Mouse (Mus musculus): Measurements from ENCODE around the gene Fhit. TPM values are rescaled to one million over a fixed set of nuclear protein-coding genes. Genes with fewer than 3 reads are reported as not detected.

The Fhit gene
- polyA plus RNA-seq, 1 experiment: 4.2 TPM

DNA sequence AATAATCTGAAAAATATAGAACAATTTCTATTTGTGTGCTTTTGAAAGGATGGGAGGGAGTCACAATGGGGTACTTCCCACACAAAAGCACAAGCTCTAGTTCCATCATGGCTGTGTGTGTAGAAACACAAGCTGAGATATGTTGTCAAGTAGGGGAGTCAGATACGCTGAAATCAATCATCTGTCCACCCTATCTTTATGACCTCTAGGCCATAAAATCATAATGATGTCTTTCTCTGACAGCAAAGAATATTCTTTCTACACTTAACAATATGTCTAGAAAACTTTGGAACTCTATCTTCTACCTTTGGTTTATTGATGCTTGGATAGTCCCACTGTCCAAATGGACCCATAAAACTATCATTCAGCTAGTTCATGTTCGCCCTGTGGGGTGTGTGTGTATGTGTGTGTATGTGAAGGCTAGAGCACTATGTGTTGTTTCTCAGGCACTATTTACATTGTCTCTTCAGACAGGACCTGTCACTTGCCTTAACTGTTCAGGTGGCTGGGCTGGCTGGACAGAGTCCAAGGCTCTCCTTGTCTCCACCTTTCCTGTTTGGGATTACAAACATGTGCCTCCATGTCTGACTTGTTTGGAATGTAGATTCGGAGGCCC lies 592.8 kb downstream of the Fhit start:
- DNase-seq (ENCODE audit: low read depth): no peak
- no peak for TF ChIP-seq POLR2A (IDR thresholded peaks at IDR 0.05; ENCODE audit: borderline replicate concordance, extremely low read depth, insufficient read depth, insufficient read length, poor library complexity, severe bottlenecking)
- no peak for TF ChIP-seq CTCF (IDR thresholded peaks at IDR 0.05; ENCODE audit: borderline replicate concordance, extremely low read depth, insufficient read depth, insufficient read length)

DNA sequence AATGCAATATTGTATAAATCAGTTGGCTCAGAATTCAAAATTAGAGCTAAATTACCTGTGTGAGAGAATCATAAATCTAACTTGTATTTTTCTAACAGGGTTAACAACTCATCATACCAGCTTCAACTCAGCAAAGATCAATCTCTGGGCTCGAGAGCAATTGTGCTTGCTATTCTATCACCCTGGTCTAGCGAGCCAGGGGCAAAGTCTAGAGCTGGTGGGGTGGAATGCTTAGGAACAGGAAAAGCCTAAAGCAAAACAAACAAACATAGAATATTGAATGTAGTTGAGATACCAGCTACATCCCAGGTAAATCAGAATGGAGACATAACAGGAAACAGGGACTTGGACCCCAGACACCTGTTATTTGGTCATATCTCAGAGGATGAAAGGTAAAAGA lies 594.1 kb downstream of the Fhit start:
- TF ChIP-seq POLR2A (IDR thresholded peaks at IDR 0.05; ENCODE audit: borderline replicate concordance, extremely low read depth, insufficient read depth, insufficient read length, poor library complexity, severe bottlenecking) (no peak), CTCF (IDR thresholded peaks at IDR 0.05; ENCODE audit: borderline replicate concordance, extremely low read depth, insufficient read depth, insufficient read length) (no peak)
- no peak for DNase-seq (ENCODE audit: low read depth)

DNA sequence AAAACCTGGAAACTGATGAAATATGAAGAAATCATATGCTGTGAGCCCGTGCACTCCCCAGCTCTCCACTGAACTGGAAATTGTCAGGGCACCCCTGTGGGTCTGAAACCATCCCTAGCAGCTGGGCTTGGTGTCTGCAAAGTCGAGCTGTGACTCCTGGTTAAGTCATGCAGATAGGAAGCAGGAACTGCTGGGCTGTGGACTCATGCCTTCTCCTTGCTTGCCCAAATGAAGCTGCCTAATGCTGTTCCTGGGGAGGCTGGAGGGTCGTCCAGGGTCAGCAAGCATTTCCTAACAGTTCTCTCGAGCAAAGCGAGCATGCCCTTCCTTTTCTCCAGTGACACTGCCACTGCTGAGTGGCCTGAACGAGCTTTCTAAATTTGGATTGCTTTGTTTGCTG lies 607.1 kb downstream of the Fhit start:
- no peak for DNase-seq (ENCODE audit: low read depth)
- TF ChIP-seq CTCF (IDR thresholded peaks at IDR 0.05; ENCODE audit: borderline replicate concordance, extremely low read depth, insufficient read depth, insufficient read length): no peak
- TF ChIP-seq POLR2A (IDR thresholded peaks at IDR 0.05; ENCODE audit: borderline replicate concordance, extremely low read depth, insufficient read depth, insufficient read length, poor library complexity, severe bottlenecking): no peak

DNA sequence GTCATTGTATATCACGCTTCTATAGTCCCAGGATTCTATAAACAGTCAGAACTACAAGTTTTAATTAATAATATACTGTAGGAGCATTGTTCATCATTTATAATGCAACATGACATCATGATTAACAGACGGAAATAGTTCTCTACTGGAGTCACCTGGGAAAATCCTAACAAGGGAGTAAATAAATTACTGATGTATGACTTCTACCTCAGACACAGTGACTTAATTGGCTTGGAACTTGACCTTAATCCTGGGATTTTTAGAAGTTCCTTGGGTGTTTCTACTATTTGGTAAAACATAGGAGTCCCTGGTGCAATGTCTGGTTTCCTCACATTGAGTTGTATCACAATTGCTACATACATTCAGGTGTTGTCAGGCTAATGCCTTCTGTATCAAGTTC lies 613.2 kb downstream of the Fhit start:
- TF ChIP-seq POLR2A (IDR thresholded peaks at IDR 0.05; ENCODE audit: borderline replicate concordance, extremely low read depth, insufficient read depth, insufficient read length, poor library complexity, severe bottlenecking) (no peak), CTCF (IDR thresholded peaks at IDR 0.05; ENCODE audit: borderline replicate concordance, extremely low read depth, insufficient read depth, insufficient read length) (no peak)
- no peak for DNase-seq (ENCODE audit: low read depth)

DNA sequence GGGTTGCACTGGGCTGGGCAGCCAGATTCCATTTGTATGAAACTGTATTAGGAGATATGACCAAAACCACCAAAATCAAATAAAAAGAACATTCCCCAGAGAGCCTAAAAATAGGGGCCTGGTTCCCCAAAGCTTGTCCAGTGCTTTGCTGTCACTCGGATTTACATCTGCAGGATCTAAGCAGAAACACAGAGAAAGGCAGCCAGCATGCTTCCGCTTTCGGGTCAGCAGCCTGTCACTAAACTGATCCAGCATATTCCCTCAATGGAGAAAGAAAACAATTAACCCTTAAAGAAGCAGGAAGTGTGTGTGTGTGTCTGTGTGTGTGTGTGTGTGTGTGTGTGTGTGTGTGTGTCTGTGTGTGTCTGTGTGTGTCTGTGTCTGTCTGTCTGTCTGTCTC lies 615.9 kb downstream of the Fhit start:
- no peak for TF ChIP-seq CTCF (IDR thresholded peaks at IDR 0.05; ENCODE audit: borderline replicate concordance, extremely low read depth, insufficient read depth, insufficient read length)
- no peak for TF ChIP-seq POLR2A (IDR thresholded peaks at IDR 0.05; ENCODE audit: borderline replicate concordance, extremely low read depth, insufficient read depth, insufficient read length, poor library complexity, severe bottlenecking)
- DNase-seq (ENCODE audit: low read depth): peak; percentile 29

DNA sequence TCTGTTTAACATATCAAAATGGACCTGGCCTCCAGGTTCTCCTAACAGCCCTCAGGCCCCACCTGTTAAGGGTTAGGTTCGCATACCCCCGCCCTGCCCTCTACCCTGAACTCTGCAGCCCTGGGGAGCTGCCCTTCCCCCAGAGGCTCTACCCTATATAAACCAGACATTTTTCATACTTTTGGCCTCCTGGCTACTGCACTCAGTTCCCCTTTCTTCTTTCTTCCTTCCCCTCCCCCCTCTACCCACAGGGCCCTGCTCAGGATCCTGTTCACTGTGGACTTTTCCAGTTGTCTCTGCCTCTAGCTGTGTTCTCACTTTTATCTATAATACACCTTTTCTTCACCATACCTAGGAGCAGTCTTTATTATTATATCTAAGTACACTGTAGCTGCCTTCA lies 627.0 kb downstream of the Fhit start:
- DNase-seq (ENCODE audit: low read depth): no peak
- TF ChIP-seq POLR2A (IDR thresholded peaks at IDR 0.05; ENCODE audit: borderline replicate concordance, extremely low read depth, insufficient read depth, insufficient read length, poor library complexity, severe bottlenecking): no peak
- TF ChIP-seq CTCF (IDR thresholded peaks at IDR 0.05; ENCODE audit: borderline replicate concordance, extremely low read depth, insufficient read depth, insufficient read length): no peak

DNA sequence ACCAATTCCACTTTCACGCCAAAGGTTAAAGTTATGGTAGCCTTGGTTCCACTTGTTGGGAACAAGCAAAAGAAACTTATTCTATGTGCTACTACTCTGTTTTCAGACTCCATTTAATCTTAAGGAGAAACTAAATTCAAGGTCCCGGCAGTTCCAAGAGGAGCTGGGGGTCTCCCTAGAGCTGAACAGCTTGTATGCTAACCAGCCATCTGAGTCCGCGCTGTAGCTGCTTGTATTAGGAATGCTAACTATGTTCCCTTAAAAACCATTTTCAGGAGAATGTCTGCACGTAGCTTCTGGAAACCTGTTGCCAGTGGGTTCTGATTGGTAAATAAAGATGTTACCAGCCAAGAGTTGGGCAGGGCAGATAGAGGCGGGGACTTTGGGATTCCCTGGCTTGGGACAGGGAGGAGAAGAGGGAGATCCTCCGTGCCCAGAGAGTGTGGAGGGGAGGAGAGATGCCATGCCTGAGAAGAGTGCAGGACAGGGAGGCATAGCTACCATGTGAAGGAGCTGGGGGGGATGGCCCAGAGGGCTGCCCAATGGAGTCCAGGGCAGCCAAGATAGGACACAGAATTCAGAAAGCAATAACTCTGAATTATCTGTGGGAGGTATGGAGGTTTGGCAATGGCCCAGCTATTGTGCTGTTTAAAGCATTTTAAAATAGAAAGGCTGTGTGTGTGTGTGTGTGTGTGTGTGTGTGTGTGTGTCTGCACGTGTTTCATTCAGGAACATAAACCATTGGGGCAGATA lies 629.9 kb downstream of the Fhit start:
- DNase-seq (ENCODE audit: low read depth): no peak
- no peak for TF ChIP-seq CTCF (IDR thresholded peaks at IDR 0.05; ENCODE audit: borderline replicate concordance, extremely low read depth, insufficient read depth, insufficient read length)
- TF ChIP-seq POLR2A (IDR thresholded peaks at IDR 0.05; ENCODE audit: borderline replicate concordance, extremely low read depth, insufficient read depth, insufficient read length, poor library complexity, severe bottlenecking): no peak

DNA sequence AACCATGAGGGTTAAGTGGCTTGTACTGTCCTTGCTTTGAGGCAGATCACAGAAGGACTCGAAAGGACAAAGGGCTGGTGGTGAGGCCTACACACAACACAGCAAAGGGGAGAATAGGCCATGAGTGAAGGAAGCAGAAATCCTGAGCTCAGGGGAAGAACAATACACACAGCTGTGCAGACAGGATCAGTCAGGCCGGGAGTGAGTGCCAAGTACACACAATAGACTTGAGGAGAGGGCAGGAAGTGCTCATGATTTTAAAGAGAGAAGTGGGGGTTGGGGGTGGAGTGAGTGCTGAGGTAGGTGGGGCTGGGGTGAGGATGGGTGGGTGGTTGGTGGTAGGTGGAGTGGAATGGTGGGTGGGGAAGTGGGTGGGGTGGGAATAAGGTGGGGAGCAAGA lies 635.0 kb downstream of the Fhit start:
- no peak for TF ChIP-seq CTCF (IDR thresholded peaks at IDR 0.05; ENCODE audit: borderline replicate concordance, extremely low read depth, insufficient read depth, insufficient read length)
- TF ChIP-seq POLR2A (IDR thresholded peaks at IDR 0.05; ENCODE audit: borderline replicate concordance, extremely low read depth, insufficient read depth, insufficient read length, poor library complexity, severe bottlenecking): no peak
- DNase-seq (ENCODE audit: low read depth): peak; percentile 44

DNA sequence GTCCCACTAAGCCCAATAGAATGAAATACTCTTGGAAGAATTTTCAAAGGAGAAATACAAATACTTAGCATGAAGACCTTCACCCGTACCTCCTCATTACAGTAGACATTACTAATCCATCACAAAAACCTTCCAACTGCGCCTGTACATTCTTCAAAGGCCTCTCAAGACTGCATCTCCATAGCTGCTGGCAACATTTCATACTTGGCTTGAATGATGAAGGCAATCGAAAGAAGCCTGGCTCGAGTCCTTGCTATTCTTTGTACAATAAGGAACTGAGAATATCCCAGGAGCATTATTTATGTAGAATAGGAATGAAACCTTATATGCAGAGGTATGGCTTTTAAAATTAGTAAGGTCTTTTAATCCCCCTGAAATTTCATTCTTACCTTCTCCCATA lies 636.0 kb downstream of the Fhit start:
- DNase-seq (ENCODE audit: low read depth): no peak
- no peak for TF ChIP-seq CTCF (IDR thresholded peaks at IDR 0.05; ENCODE audit: borderline replicate concordance, extremely low read depth, insufficient read depth, insufficient read length)
- no peak for TF ChIP-seq POLR2A (IDR thresholded peaks at IDR 0.05; ENCODE audit: borderline replicate concordance, extremely low read depth, insufficient read depth, insufficient read length, poor library complexity, severe bottlenecking)

DNA sequence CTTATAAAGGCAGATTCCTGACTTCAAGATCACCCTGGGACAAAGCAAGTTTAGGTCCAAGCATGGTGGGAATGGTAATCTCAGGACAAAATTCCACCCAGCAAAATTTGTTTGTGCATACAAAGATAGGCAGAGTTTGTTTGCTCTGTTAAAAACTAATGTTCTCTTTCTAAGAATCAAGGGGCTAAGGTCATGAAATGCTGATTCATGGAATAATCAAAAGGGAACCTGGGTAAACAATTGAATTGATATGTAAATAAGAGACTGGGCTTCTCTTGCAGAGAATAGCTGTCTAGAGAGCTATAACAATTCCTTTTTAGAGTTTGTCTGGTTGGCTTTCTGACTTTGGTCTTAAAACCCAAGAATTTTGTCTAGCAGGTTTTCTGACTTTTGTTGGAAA lies 647.8 kb downstream of the Fhit start:
- no peak for TF ChIP-seq POLR2A (IDR thresholded peaks at IDR 0.05; ENCODE audit: borderline replicate concordance, extremely low read depth, insufficient read depth, insufficient read length, poor library complexity, severe bottlenecking)
- TF ChIP-seq CTCF (IDR thresholded peaks at IDR 0.05; ENCODE audit: borderline replicate concordance, extremely low read depth, insufficient read depth, insufficient read length): no peak
- no peak for DNase-seq (ENCODE audit: low read depth)

DNA sequence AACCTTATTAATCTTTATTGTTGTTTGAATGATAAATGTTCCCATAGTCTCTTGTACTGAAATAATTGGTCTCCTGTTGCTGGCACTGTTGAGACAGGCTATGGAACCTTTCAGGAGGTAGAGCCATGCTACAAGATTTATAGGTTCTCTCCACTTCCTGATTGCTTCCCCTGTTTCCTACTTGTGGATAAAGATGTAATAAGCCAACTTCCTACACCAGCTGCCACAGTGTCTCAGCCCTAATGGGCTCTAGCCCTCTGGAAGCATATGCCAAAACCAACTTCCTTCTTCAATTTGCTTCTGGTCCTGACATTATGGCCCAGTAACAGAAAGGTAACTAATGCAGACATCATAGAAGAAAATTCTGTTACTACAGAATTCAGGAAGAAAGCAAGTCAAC lies 652.6 kb downstream of the Fhit start:
- TF ChIP-seq POLR2A (IDR thresholded peaks at IDR 0.05; ENCODE audit: borderline replicate concordance, extremely low read depth, insufficient read depth, insufficient read length, poor library complexity, severe bottlenecking): no peak
- no peak for TF ChIP-seq CTCF (IDR thresholded peaks at IDR 0.05; ENCODE audit: borderline replicate concordance, extremely low read depth, insufficient read depth, insufficient read length)
- no peak for DNase-seq (ENCODE audit: low read depth)

DNA sequence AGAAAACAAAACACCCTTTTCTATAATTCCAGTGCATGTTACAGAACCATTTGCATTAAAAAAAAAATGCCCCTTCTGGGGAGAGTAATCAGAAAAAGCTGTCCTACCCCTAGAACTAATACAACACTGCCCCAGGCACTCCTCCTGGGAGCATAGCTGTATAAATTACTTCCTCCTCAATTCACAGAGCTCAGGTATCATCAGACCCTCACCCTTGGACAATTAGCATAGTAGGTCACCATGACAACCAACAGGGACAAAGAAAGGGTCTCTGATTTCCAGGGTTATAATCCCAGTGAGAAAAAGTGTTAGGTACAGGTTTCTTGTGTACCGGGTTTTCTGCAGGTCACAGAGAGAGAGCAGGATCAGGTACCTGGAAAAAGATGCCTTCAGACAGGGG lies 654.3 kb downstream of the Fhit start:
- no peak for DNase-seq (ENCODE audit: low read depth)
- TF ChIP-seq CTCF (IDR thresholded peaks at IDR 0.05; ENCODE audit: borderline replicate concordance, extremely low read depth, insufficient read depth, insufficient read length) (no peak), POLR2A (IDR thresholded peaks at IDR 0.05; ENCODE audit: borderline replicate concordance, extremely low read depth, insufficient read depth, insufficient read length, poor library complexity, severe bottlenecking) (no peak)
